Mouse (Mus musculus) adrenal gland, postnatal 4 days (tissue): ENCODE measurements around the gene Rab6b. TPM values are rescaled to one million over a fixed set of nuclear protein-coding genes. Genes with fewer than 3 reads are reported as not detected.

Source experiments
- DNase-seq, 2 experiments: peaks; one replicate each; pipeline ENCODE4 v3.0.0; 2021 to 2022; ENCODE audit warnings: low spot score in 2 of 2, mixed read lengths in 2 of 2
- long read RNA-seq, 2 experiments: library from polyadenylated mRNA; stranded (forward); transcript quantifications; one replicate each; pipeline ENCODE4 v2.0.0; 2021
- total RNA-seq, 2 experiments: library from RNA; stranded (reverse); gene quantifications; 2 replicates each; pipeline ENCODE4 v1.2.3; 2021

Gene Rab6b
- 10 to 100 TPM in 1 of 2 experiments, 1 to 10 TPM in 1; 8.6 to 19.0 TPM for total RNA-seq
- long read RNA-seq, experiment 1, partial matches to known transcripts = 0 of 5 reads
- long read RNA-seq, experiment 1, other reads (novel, unspliced or antisense) = 5 of 5 reads
- long read RNA-seq, experiment 2, partial matches to known transcripts = 0 of 12 reads
- long read RNA-seq, experiment 2, other reads (novel, unspliced or antisense) = 12 of 12 reads

GRCm38 (mm10) chr9:103111621-103112470 is at the start of gene Rab6b:
Gene Rab6b, plus strand, starts transcription at chr9:103111787.
- no peak for DNase-seq

GRCm38 (mm10) chr9:103063591-103063990 is 48.0 kb upstream of the Rab6b start:
- DNase-seq = no peak

GRCm38 (mm10) chr9:103066845-103067244 is 44.7 kb upstream of the Rab6b start:
- no peak for DNase-seq

- DNase-seq = no peak
Measured at GRCm38 (mm10) chr9:103067651-103068050, 43.9 kb upstream of the Rab6b start.

- no peak for DNase-seq
Measured at GRCm38 (mm10) chr9:103068769-103069168, 42.8 kb upstream of the Rab6b start.

GRCm38 (mm10) chr9:103071541-103072203 is 39.9 kb upstream of the Rab6b start:
- DNase-seq = no peak

GRCm38 (mm10) chr9:103072204-103072599 is 39.4 kb upstream of the Rab6b start:
- DNase-seq = no peak

GRCm38 (mm10) chr9:103072926-103073515 is 38.6 kb upstream of the Rab6b start:
- DNase-seq = no peak

- DNase-seq = no peak
Measured at GRCm38 (mm10) chr9:103076836-103077531, 34.6 kb upstream of the Rab6b start.

- DNase-seq = no peak
Measured at GRCm38 (mm10) chr9:103078194-103078691, 33.3 kb upstream of the Rab6b start.

- no peak for DNase-seq
Measured at GRCm38 (mm10) chr9:103080211-103080610, 31.4 kb upstream of the Rab6b start.

GRCm38 (mm10) chr9:103082246-103082975 is 29.2 kb upstream of the Rab6b start:
- no peak for DNase-seq

GRCm38 (mm10) chr9:103083405-103083804 is 28.2 kb upstream of the Rab6b start:
- DNase-seq = no peak

- DNase-seq = no peak
Measured at GRCm38 (mm10) chr9:103086736-103087135, 24.9 kb upstream of the Rab6b start.

- no peak for DNase-seq
Measured at GRCm38 (mm10) chr9:103087301-103087700, 24.3 kb upstream of the Rab6b start.

GRCm38 (mm10) chr9:103088661-103089060 is 22.9 kb upstream of the Rab6b start:
- DNase-seq = no peak

- no peak for DNase-seq
Measured at GRCm38 (mm10) chr9:103090116-103090875, 21.3 kb upstream of the Rab6b start.

- DNase-seq = no peak
Measured at GRCm38 (mm10) chr9:103091039-103091883, 20.3 kb upstream of the Rab6b start.
